Mouse (Mus musculus): ENCODE measurements around the gene D10Jhu81e.

DNA sequence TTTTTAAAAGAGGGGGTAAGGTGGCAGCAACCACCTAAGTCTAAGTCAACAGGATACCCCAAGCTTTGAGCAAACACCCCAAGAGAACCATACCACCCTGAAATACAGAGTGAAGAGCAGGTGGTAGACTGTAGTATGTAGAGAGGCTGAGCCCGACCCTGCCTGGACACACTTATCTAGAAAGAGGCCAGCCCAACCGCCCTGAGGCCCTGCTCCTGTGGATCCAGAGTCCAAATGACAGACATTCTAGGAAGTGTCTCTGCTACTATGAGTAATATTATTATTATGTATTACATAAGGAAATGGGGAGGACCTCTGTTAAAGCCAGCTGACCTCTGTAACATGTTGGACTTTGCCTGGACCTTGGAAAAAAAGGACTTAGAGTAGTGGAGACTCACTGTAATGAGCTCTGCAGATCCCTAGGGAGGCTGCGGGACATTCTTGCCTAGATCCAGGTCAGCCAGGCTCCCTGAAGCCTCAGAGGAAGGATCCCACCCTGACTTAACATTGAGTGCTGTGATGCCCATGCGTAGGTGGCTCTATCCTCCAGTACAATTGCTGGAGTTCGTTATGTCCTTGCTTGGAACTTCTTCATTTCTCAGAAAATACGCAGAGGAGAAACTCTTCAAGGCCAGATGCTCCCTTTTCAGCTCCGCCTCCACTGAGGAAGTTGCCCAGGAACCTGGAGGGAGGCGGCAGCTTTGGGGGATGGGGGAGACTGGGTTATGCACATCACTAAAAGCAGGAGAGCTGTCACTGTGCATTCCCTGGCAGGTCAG is 25.7 kb downstream of the D10Jhu81e start:
- TF ChIP-seq GATA1 (IDR thresholded peaks at IDR 0.05; ENCODE audit: low read length) = no peak
- TF ChIP-seq TAL1 (IDR thresholded peaks at IDR 0.05; ENCODE audit: low read length) = no peak
